26 mouse cellular contexts compared by ENCODE assay signal in the genomic region with DNA sequence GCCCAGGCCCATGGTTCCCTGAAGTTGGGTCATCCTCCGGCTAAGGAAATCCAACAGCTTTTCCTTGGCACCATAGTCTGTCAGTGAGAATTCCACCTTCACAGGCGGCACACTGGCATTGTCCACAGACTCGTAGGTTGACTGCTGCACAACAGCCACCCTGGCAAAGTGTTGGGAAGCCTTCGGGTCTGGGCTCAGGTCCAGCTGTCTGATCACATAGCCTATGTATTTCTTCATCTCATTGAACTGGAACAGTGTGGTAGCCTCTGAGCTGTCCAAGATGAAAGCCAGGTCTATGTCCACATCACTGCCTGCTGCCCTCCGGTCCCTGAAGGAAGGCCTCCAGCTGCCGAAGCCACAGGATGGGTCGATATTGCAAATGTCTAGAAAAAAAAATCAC.
A peak's percentile ranks its signal among the peaks of the same experiment; 100 is the strongest.
DNase-seq lines count a peak whose midpoint lies in the region; ATAC-seq and TF ChIP-seq lines count a peak whose summit lies in the region.
"Had no signal": no experiment of that assay in that cellular context is flagged by ENCODE, and none has a peak within 500 bp of the region (broad histone marks: within the 10 kb centered on the region; RNA-seq: fewer than 3 reads in every experiment).

No protein-coding gene starts in this region.

- ATAC-seq in lung, postnatal 0 days = peak; percentile 34; the same call in 1 of the 2 replicates
- ATAC-seq in megakaryocyte, adult 5-6 weeks (ENCODE audit: poor library complexity, severe bottlenecking) = no peak
- ATAC-seq: CD4-positive, CD25-positive, alpha-beta regulatory T cell, adult 4 months; forebrain, postnatal 0 days; inflammation-experienced regulatory T-cells, adult 6 months; liver, embryonic 12.5 days; liver, postnatal 0 days had no signal

- H3K4me1 ChIP-seq in lung, postnatal 0 days (ENCODE audit: insufficient read depth, low read depth, low read length) = peaks cover 3% of the 10 kb centered on the region; the same call in 1 of the 2 replicates
- H3K4me1 ChIP-seq: liver, embryonic 12.5 days had no signal

- no peak overlapping the region for H3K4me3 ChIP-seq in lung, postnatal 0 days (ENCODE audit: low read depth, low read length)
- H3K4me3 ChIP-seq: embryonic facial prominence, embryonic 13.5 days; heart, embryonic 12.5 days; hindbrain, embryonic 13.5 days; left cerebral cortex, adult 2 months; liver, embryonic 12.5 days; stomach, embryonic 15.5 days had no signal

- TF ChIP-seq EP300 in lung, postnatal 0 days (IDR thresholded peaks at IDR 0.05) = no peak

- H3K4me2 ChIP-seq in lung, postnatal 0 days (replicated peaks; ENCODE audit: low read depth, low read length) = no peak overlapping the region
- H3K4me2 ChIP-seq: embryonic facial prominence, embryonic 13.5 days; heart, embryonic 12.5 days; hindbrain, embryonic 13.5 days; liver, embryonic 12.5 days; stomach, embryonic 15.5 days had no signal

- 84% methylated on average over 7 of the region's 7 CpGs for WGBS in lung, postnatal 0 days

- no peaks in the 10 kb centered on the region for H3K36me3 ChIP-seq in lung, postnatal 0 days (ENCODE audit: insufficient read depth, low read length)
- H3K36me3 ChIP-seq: heart, embryonic 12.5 days; hindbrain, embryonic 13.5 days; liver, embryonic 12.5 days had no signal

- TF ChIP-seq CTCF in lung, postnatal 0 days (IDR thresholded peaks at IDR 0.05) = no peak

- DNase-seq in cerebellum, postnatal 14 days = peak; percentile 43 to 54
- DNase-seq in cerebellum, adult 11-12 months = no peak
- peak; percentile 21 for DNase-seq in lung, postnatal 0 days (ENCODE audit: low spot score)
- DNase-seq in lung, postnatal 14 days = no peak
- peak; percentile 73 for DNase-seq in adipocyte (ENCODE audit: low spot score)
- DNase-seq in fat pad, adult 2 months (ENCODE audit: extremely low read depth, low read depth, low spot score) = peak; percentile 76
- no peak for DNase-seq in layer of hippocampus, postnatal 10 days (ENCODE audit: low spot score in 2 of 2)
- DNase-seq: cerebellum, adult 9-10 months; forebrain, postnatal 0 days; gastrocnemius, postnatal 10 days; heart, adult 18-20 months; heart, postnatal 4 days; kidney, adult 11 months; liver, postnatal 0 days; midbrain, embryonic 14.5 days; right cerebral cortex, postnatal 25 days had no signal

- no peak overlapping the region for H3K27ac ChIP-seq in lung, postnatal 0 days (ENCODE audit: low read length)
- H3K27ac ChIP-seq: embryonic facial prominence, embryonic 13.5 days; hindbrain, embryonic 13.5 days; left cerebral cortex, adult 2 months; liver, embryonic 12.5 days; macrophage; stomach, embryonic 15.5 days had no signal

- no peaks in the 10 kb centered on the region for H3K27me3 ChIP-seq in lung, postnatal 0 days (replicated peaks; ENCODE audit: insufficient read depth, low read length)
- H3K27me3 ChIP-seq: embryonic facial prominence, embryonic 13.5 days; heart, embryonic 12.5 days; hindbrain, embryonic 13.5 days; liver, embryonic 12.5 days; stomach, embryonic 15.5 days had no signal

- H3K9ac ChIP-seq in lung, postnatal 0 days (replicated peaks; ENCODE audit: low read depth) = no peak overlapping the region
- H3K9ac ChIP-seq: embryonic facial prominence, embryonic 13.5 days; forebrain, postnatal 0 days; heart, embryonic 12.5 days; hindbrain, embryonic 13.5 days; liver, embryonic 12.5 days; liver, postnatal 0 days; stomach, embryonic 15.5 days had no signal

- H3K9me3 ChIP-seq in lung, postnatal 0 days (ENCODE audit: low read length) = no peaks in the 10 kb centered on the region
- H3K9me3 ChIP-seq: embryonic facial prominence, embryonic 13.5 days; heart, embryonic 12.5 days; hindbrain, embryonic 13.5 days; liver, embryonic 12.5 days; stomach, embryonic 15.5 days had no signal

Comparison
In these comparisons a context has a peak if more than half of its experiments do, and no peak if none do; other contexts are left out.
1. DNase-seq: peak in cerebellum, postnatal 14 days (2 of 2), lung, postnatal 0 days (single experiment), adipocyte (single experiment) and fat pad, adult 2 months (single experiment); none in cerebellum, adult 11-12 months (single experiment), lung, postnatal 14 days (single experiment) and layer of hippocampus, postnatal 10 days (0 of 2).